Comparison of ENCODE assay signal across 8 mouse cellular contexts in the genomic region with DNA sequence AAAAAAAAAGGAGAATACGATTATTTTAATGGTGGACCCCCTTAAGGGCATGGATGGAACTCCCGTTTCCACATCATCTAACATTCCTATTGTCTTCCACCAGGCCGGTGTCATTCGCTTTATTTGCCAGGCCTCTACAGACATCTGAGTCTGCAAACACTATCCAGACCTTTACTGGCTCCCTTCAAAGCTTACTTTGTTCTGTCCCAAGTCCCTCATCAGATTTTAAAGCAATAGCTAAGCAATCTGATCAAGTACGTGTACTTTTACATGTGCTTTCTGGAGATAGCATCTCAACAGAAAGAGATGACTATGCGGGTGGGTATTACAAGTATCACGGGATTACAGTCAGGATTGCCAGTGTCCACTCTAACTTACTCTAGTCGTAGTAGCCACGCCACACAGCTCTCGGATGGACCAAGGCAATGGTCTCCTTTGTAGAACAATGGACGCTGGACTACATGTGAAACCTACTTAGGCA. TPM values are rescaled to one million over a fixed set of nuclear protein-coding genes. Genes with fewer than 3 reads are reported as not detected.
A peak's percentile ranks its signal among the peaks of the same experiment; 100 is the strongest.
DNase-seq lines count a peak whose midpoint lies in the region; ATAC-seq and TF ChIP-seq lines count a peak whose summit lies in the region.

No protein-coding gene starts in this region.

- peak overlapping the region; percentile 97 for H3K4me3 ChIP-seq in heart, embryonic 13.5 days
- H3K4me3 ChIP-seq in embryonic fibroblast, embryonic 13.5 days (ENCODE audit: insufficient read depth, low read length) = peak overlapping the region; percentile 68
- peak overlapping the region; percentile 95 for H3K4me3 ChIP-seq in liver, embryonic 12.5 days

- TF ChIP-seq POLR2A in embryonic fibroblast, embryonic 13.5 days (IDR thresholded peaks at IDR 0.05; ENCODE audit: low read depth, low read length) = peak; percentile 20; the same call in 1 of the 2 replicates

- 10% methylated on average over 11 of the region's 11 CpGs for WGBS in heart, embryonic 13.5 days
- WGBS in liver, embryonic 12.5 days (ENCODE audit: insufficient replicate concordance) = 17% methylated on average over 11 of the region's 11 CpGs

- H3K9me3 ChIP-seq in heart, embryonic 13.5 days = no peaks in the 10 kb centered on the region
- no peaks in the 10 kb centered on the region for H3K9me3 ChIP-seq in liver, embryonic 12.5 days (replicated peaks)

- H3K36me3 ChIP-seq in heart, embryonic 13.5 days = no peaks in the 10 kb centered on the region
- H3K36me3 ChIP-seq in liver, embryonic 12.5 days = no peaks in the 10 kb centered on the region

- H3K27ac ChIP-seq in heart, embryonic 13.5 days (replicated peaks) = peak overlapping the region; percentile 100
- peak overlapping the region; percentile 95 for H3K27ac ChIP-seq in embryonic fibroblast, embryonic 13.5 days (ENCODE audit: insufficient read depth, low read length)
- peak overlapping the region; percentile 100 for H3K27ac ChIP-seq in liver, embryonic 12.5 days

- H3K27me3 ChIP-seq in heart, embryonic 13.5 days (replicated peaks) = no peaks in the 10 kb centered on the region
- H3K27me3 ChIP-seq in liver, embryonic 12.5 days (replicated peaks) = no peaks in the 10 kb centered on the region

- TF ChIP-seq CTCF in embryonic fibroblast, embryonic 13.5 days (IDR thresholded peaks at IDR 0.05; ENCODE audit: borderline replicate concordance, insufficient read depth, low read length) = no peak

- H3K9ac ChIP-seq in heart, embryonic 13.5 days = peak overlapping the region; percentile 93
- H3K9ac ChIP-seq in liver, embryonic 12.5 days = peak overlapping the region; percentile 77

- no peak for ATAC-seq in heart, embryonic 13.5 days (ENCODE audit: extremely low read depth, insufficient number of reproducible peaks, low FRiP score, low TSS enrichment)
- ATAC-seq in liver, embryonic 12.5 days = no peak

- peak overlapping the region; percentile 72 for H3K4me2 ChIP-seq in heart, embryonic 13.5 days
- peak overlapping the region; percentile 94 for H3K4me2 ChIP-seq in liver, embryonic 12.5 days

- DNase-seq in heart, postnatal 36 days = no peak
- DNase-seq in ES-CJ7 (ENCODE audit: low read depth, low spot score) = peak; percentile 14
- no peak for DNase-seq in T-cell, adult 2 months (ENCODE audit: low spot score)
- DNase-seq in frontal cortex, postnatal 36 days (ENCODE audit: low spot score in 2 of 2) = no peak
- DNase-seq in left cerebral cortex, adult 18-20 months (ENCODE audit: low spot score in 2 of 2) = no peak

- peaks cover 17% of the 10 kb centered on the region for H3K4me1 ChIP-seq in heart, embryonic 13.5 days
- H3K4me1 ChIP-seq in embryonic fibroblast, embryonic 13.5 days (ENCODE audit: control insufficient read depth, insufficient read depth, low read length) = peaks cover 4% of the 10 kb centered on the region; the same call in 1 of the 2 replicates
- peaks cover 25% of the 10 kb centered on the region for H3K4me1 ChIP-seq in liver, embryonic 12.5 days

- intact Hi-C loops in heart, postnatal 36 days (cut with DNase I) = loop anchor here (2.0 to 5.0 kb wide), 3 partner anchors 93 to 255 kb away; a partner anchor contains a TSS

RNA-seq across cellular contexts. Expression of a gene that starts 1.1 kb away (rescaled TPM):
- polyA plus RNA-seq in heart, embryonic 13.5 days (2015; fragmentation: Nextera tagmentation; extraction: Ambion mirVana) = 36.7 and 39.3 TPM in 2 replicates
- 10 to 100 TPM; 52.3 to 55.6 TPM for total RNA-seq in heart, postnatal 36 days (2021)
- polyA plus RNA-seq in embryonic fibroblast, embryonic 13.5 days (2011; ENCODE audit: insufficient read length, low read depth, missing spikeins) = 71.2 and 79.6 TPM in 2 replicates
- 17.4 and 18.1 TPM in 2 replicates for polyA plus RNA-seq in liver, embryonic 12.5 days (2016; fragmentation: Nextera tagmentation; extraction: Ambion mirVana)
- 100 to 1,000 TPM; 172 TPM for total RNA-seq in left cerebral cortex, adult 18-20 months (2021)
